Mouse (Mus musculus) cerebral cortex, adult 2 months (tissue): ENCODE results near the gene Slc9b1.

Experiments
- whole genome bisulfite sequencing: fragments of 180-500 bp; shearing (Covaris S2); methylation state at CpG from one replicate; pipeline ENCODE4 v1.1.7; 2018; 5-methylcytosine and 5-hydroxymethylcytosine counted together

The Slc9b1 gene

GRCm38 (mm10) chr3:135439651-135440050 is 91.8 kb downstream of the Slc9b1 start:
- under 1% methylated on average over 15 of the region's 15 CpGs for WGBS

DNA sequence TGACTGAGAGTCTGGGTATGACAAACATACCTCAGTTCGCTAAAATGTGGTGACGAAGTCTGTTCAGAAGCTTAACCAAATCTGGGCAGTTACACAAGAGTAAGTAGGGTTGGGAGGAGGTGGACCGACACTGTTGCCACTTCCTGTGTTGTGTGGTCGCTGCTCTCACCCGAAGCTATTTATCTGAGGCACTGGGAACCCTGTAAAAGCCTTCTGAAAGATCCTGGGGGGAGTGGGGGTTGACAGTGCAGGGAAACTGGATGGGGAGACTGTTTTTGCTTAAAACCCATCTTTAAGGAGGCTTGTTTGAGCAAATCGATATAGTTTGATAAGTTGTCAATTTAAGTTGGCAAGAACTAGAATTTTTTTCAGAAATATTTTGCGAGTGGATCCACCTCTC is 92.4 kb downstream of the Slc9b1 start:
- WGBS: under 1% methylated on average over 7 of the region's 7 CpGs

- 2% methylated on average over 10 of the region's 10 CpGs for WGBS
These were observed 92.8 kb downstream of the Slc9b1 start for GRCm38 (mm10) chr3:135440621-135441020.
